Mouse (Mus musculus) erythroblast, embryonic 14.5 days (primary cell): ENCODE measurements around the gene Prr5.

Source experiments
- GATA1 ChIP-seq: IDR thresholded peaks from 2 replicates; pipeline ENCODE4 v1.6.1; 2012; ENCODE audit warnings: low read length, inconsistent platforms, mixed read lengths
- TAL1 ChIP-seq: IDR thresholded peaks from 3 replicates; pipeline ENCODE4 v1.6.1; 2012; ENCODE audit warnings: low read length, inconsistent platforms, mixed read lengths

DNA sequence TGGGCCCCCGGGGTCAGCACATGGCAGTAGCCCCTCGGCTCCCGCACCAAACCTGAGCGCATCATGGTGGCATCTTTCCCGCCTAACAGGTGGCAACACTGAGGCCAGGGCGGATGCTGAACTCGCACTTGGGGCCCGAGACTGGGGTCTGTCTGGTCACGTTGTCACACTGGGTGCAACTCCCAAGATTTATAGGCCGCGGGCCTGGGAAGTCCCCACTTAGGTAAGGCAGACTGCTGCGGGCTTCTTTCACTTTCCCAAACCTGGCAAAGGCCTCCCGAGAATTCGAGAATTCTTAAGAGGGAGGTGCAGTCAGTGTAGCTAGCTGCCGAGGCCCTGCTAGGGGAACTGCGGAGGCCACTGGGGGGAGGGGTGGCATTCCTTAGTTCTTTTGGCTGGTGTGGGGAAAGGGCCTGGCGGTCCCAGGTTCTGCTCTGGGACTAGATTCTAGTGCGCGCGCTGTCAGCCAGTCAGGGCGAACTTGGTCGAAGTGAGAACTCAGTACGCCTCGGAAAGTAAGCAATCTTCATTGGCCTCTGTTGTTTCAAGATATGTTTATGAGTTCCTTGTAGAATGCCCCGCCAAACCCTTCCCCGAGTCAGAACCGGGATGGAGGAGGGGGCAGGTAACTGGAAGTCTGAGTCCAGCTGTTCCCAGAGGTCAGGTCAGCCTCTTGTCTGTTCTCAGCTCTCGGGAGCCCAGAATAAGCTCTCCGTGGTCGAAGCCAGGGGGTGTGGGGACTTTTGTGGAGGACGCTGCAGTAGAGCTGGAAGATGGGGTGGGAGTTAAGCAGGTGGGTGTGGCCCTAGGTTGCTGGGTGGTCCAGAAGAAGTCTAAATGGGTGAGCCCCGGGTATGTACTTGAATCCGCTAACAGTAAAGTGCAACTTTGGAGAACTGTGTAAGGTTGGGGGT, 51.1 kb downstream of the Prr5 start:
- TF ChIP-seq GATA1: no peak
- no peak for TF ChIP-seq TAL1
